Mouse (Mus musculus) gonadal fat pad, adult 2 months (tissue): ENCODE measurements around the gene Tank. TPM values are rescaled to one million over a fixed set of nuclear protein-coding genes. Genes with fewer than 3 reads are reported as not detected.

Source experiments
- DNase-seq: peaks from one replicate; pipeline ENCODE4 v3.0.0-alpha.2; 2012; ENCODE audit warnings: low read depth
- polyA plus RNA-seq: library from polyadenylated mRNA; depleted of rRNA; stranded (reverse); fragments of >200 nt; gene quantifications from 2 replicates; pipeline ENCODE4 v1.2.3, GENCODE M21; 2012; rRNA removed

Tank gene
- polyA plus RNA-seq, result 10.4 and 14.2 TPM in 2 replicates

DNA sequence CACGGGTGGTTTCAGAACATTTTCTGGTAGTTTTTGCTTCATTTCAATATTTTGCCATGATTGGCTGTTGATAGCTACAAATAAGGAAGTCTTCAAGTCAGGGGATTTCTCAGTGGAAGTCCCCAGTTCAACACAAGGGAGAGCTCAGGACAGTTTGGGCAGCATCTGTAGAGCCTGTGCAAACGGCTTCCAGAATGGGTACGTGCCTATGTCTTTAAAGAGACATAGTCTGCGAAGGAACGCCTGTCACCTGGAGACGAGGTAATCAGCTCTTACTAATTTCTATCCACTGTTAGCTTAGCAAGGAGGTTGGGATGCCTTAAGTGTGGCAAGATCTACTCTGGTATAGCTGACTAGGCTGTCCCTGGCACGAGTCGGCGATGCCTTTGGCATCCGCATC lies at the start of gene Tank:
TSS of gene Tank (plus strand) at position 153 of the 400 bp plus-strand sequence.
- no peak for DNase-seq

DNA sequence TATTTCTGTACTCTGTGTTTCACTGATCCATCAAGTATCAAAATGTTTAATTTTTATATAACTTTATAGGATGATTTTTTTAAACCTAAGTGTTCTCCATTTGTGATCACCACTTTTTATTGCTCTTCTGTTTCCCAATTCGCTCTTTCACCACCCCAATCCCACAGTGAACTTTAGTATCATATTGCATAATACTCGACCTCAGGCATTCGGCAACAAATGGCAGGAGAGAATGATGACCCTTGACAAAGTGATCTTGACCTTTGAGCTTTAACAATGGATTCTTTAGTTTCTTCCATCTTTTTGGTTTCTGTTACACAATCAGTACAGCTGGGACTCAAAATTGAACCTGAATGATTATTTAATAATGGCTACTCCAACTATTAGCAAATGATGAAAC lies 46.1 kb upstream of the Tank start:
- DNase-seq, result peak; percentile 68

DNA sequence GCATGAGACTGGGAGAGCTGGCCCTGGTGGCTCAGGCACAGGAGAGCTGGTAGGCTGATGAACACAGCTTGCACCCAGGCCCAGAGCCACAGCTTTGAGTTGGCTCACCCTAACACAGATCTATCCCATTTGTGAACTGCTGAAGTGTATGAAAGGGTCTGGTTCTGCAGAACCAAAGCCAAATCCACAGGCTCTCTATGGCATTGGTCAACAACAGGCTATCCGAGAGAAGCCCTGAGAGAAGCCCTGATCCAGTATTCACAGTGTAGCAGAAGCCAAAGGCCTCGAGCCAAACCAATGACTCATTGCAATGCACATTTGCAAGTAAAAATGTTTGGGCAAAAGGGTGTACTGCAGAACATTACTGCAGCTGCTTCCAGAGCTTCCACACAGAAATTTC lies 45.3 kb upstream of the Tank start:
- peak; percentile 47 for DNase-seq

DNA sequence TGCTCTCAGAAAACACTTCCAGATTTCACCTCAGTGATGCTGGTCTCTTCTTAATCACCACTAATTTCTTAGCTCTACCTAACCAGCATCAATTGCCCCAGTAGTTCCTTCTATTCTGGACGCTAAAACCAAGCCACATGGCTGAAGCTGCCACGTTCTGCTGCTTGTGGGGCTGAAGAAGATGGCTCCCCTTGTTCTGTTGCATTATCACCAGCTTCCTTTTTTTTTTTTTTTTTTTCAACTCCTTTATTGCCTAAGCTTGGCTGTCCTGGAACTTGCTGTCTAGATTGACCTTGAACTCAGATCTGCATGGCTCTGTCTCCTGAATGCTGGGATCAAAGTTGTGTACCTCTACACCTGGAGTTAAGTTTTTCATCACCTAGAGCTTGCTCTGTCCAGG lies 41.5 kb upstream of the Tank start:
- no peak for DNase-seq

DNA sequence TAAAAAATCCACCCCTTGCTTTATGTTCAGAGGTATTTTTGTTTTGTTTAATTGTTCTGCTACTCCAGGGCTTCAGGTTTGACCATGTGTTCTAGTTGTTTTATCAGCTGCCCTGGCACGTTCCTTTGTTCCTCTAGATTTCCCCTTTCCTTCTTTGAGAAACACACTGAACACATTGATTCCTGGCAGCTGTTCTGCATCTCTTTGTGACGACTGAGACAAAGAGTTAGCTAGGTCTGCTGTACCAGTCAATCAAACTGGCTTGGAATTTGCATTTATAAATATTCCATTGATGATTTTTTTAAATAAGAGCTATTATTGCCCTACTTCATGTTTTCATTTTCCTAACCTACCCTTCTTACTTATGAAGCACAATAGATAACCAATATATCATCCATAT lies 39.0 kb upstream of the Tank start:
- DNase-seq, result no peak

DNA sequence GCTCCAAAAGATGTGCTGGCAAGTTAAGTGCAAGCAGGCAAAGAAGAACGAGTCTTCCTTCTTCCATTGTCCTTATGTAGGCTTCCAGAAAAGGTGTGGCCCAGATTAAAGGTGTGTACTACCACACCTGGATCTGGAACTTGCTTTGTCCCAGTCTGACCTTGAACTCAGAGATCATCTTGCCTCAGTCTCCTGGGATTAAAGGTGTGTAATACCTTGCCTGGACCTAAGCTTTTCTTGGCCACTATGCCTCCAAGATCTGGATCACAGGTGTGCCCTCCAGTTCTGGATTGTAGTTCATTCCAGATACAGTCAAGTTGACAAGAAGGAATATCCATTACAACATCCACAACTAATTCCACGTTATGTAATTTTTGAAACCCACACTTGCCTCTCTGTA lies 36.0 kb upstream of the Tank start:
- peak; percentile 99 for DNase-seq

DNA sequence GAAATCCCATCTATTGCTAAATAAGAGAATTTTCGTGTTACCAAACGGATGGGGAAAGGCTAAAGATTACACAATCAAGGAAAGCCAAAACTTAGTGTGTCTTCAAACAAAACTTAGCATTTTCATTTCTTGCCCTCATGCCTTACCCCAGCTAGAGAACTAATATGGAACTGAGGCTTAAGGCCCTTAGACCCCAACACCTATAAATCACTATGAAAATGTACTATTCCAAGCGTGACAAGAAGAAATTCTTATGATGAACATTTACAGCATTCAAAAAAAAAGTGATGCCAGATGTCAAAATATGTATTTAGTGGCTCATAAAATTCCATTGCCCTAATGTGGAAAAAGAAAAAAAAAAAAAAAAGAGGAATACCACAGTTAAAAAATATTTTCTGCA lies 32.7 kb upstream of the Tank start:
- DNase-seq, result no peak

DNA sequence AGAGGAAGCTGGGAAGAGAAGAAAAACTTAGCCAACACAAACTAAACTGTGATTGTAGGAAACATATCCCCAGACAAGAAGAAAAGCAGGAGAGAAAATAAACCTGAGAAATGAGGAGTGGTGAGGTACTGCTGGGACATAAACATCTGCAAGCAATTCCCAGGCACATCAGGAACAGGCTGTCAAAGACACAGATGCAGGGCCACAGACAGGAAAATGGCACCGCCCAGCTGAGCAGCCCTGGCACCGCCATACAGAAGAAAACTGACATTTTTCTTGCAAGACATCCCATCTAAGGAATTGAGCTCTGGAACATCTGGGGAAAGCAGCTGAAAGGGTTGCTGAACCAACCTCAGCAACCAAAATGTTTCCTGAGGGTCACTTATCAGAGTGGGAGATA lies 30.4 kb upstream of the Tank start:
- no peak for DNase-seq

DNA sequence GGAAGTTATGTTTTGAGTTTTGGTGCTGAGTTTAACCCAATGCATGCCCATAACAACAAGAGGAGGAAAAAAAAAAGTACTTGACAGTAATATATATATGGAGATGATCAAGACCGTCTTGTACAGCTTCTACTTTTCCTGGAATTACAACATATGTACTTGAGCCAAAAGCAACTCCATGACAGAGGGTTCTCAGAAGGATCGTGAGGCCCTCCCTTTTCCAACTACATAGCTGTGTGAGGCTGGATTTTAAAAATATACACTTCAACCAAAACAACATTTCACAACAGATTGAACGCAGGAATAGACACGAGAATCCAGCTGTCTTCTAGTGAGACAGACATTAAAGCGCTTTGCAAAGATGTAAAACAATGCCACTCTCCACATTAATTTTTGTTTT lies 26.7 kb upstream of the Tank start:
- DNase-seq, result no peak

DNA sequence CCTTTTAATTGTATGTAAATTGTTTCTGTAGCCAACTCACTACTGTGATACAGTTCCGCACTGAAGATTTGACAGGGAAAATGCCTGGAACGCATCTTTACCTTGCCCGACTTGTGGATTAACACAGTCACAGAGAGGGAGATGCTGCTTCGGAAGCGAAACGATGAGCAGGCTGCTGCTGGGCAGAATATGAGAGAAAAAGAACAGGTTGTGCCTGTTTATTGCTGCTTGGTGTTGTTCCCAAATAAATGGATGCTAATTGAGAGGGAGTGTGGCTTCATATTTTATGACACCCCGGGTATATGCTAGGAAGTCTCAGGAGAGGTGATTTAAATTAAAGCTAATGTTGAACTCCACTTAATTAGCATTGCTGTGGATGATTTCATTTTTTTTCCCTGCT lies 23.0 kb upstream of the Tank start:
- no peak for DNase-seq

DNA sequence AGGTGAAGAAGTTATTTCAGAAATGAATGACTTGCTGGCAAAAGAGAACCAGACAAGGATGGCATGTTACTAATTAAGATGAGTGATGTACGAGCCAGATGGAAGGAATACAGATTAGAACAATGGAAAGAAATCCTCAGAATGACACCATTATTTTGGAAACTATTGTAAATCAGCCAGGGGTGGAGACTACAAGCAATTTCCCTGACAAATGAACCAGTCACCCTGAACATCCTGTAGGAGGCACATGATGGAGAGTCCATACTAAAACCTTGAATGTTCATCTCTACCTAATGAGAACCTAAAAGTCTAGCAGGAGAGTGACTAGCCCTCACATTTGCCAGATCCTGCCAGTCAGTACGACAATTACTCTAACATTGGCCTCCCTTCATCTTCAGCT lies 22.6 kb upstream of the Tank start:
- no peak for DNase-seq

DNA sequence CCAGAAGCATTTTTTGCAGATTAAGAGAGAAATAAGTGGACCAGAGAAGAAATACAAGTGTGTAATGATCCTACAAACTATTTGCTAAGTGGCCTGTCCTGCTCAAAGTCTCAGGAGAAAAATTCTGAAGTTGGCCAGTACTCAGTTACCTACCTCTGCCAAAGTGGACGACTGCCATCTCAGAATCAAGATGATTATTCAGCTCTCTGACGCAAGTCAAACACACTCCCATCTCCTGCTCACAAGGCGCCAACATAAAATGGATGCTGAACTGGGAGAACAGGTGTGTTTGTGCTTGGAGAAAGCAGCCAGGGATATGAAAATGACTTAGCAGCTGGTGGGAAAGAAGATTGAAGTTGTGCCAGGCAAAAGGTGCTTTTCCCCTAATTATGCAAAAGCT lies 21.7 kb upstream of the Tank start:
- no peak for DNase-seq

DNA sequence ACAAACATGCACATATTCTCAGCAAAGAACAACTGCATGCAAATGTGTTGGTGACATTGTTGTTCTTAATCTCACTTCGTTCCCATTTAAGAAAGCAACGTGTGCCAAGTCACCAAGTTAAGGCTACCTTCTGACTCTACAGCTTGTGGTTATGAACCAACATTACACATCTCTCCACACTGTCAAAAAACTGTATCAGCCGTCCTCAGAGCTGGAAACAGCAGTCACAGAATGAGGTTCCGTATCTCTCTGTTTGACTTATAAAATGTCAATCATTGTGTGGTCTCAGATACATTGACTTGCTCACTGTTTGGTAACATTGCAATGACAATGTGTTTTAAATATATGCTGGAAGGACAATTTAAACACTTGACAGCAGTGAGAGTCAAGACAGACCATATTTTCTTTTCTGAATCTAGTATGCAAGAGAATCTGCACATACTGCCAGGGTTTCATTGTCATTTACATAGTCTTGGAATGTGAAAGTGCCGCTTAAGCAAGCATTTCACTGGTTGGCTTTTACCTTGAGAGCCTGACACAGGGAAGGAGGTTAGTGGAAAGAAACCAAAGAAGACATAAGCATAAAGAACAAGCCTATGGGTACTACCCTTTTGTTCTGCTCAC lies 20.4 kb upstream of the Tank start:
- no peak for DNase-seq

DNA sequence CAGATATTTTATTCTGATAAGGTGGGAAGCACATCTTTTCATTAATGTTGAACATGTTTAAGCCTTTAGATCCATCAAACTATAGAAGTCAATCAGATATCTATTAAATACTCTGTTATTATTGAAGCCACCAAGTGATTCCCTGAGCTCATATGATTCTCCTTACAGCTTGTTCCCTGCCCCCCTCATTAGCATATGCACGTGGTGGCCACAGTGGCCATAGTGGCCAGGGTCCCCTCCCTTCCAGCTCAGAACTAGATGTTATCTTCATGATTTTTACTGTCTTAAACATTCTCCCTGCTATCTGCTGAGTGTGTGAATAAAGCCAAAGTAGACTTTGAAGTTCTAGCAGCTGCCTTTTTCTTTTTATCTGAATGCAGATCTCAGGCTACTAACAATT lies 17.3 kb upstream of the Tank start:
- no peak for DNase-seq

DNA sequence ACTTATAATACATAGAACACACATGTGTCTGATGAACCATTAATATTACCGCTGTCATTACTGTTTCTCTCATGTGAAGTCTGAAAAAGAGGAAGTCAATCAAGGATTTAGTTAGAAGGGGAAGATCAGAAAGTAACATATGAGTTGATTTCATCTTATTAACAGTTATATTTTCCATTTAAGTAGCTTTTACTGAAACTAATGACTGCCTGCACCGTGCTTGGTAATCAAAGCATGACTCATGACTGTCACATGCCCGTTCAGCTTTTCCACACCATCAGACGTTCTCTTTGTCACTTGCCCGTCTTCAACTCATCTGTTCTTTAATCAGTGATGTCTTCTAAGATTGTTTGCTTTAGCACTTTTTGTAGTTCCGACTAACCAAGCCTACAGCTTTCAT lies 15.2 kb upstream of the Tank start:
- DNase-seq, result no peak

DNA sequence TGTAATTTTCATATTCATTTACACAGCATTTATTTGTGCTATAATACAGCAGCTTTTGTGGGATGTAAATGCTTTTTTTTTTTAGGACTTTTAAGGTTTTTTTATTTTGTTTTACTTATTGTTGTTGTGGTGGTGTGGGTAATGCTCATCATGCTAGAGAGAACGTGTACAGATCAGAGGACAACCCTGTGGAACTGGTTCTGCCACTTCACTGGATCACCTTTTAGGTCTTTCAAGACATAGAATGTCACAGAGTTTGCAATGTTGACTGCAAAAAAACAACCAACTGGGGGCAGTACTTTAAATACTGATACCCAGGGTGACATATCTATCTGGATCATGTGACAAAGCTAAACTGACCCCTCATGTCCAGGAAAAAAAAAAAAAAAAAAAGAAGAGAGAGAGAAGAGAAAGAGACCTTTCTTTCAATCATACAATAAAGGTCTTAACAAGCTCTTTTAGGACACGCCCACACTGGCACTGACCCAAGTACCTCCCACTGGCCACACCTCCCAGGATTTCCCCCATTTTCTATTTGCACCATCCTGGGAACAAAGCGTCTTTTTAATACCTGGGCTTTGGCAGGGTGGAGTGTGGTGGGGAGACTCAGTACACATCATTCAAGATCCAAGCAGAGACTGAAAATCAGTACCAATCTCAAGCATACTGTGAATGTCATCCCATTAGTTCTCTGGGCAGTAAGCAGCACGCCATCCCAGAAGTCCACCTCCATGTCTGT lies 11.2 kb upstream of the Tank start:
- DNase-seq, result peak; percentile 60

DNA sequence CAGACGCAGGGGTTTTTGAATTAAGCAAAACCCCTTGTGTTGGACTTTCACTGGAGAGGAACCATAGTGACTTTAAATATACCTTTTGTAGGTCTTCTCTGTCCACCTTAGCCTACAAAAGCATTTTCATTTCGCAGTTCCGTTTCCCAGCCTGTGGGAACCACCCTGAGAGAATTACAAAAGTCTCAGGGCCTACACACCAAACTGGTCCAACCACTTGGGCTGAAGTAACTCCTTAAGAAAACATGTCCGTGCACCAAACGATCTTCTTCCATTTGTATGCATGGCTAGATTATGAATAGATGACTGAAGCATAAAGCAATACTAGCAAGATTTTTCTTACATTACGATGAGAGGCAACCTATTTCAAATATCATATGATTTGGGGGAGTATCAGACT lies 9.2 kb upstream of the Tank start:
- no peak for DNase-seq

DNA sequence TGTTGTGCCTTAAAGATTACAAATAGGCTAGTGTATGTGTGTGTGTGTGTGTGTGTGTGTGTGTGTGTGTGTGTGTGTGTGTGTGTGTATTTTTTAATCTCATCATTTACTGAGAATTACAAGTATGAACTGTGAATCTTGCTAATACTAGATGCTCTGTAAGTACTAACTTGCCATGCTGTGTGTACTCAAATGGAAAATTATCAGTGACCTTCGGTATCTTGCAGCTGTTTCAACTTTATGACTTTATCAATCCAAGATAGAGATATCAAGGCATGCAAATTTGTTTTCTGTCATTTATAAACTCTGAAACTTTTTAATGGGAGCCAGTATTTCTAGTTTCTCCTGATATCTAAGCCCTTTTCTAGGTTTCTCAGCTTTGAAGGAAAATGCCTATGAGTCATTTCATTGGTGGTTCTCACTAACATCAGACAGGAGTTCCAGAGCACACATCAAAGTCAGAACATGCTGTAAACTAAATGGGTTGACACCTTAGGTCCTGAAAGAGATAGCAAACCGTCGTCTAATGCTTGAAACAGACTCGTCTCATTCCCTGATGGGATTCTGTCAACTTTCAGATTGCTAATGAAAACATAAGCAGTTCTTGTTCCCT lies 6.9 kb upstream of the Tank start:
- DNase-seq, result no peak

DNA sequence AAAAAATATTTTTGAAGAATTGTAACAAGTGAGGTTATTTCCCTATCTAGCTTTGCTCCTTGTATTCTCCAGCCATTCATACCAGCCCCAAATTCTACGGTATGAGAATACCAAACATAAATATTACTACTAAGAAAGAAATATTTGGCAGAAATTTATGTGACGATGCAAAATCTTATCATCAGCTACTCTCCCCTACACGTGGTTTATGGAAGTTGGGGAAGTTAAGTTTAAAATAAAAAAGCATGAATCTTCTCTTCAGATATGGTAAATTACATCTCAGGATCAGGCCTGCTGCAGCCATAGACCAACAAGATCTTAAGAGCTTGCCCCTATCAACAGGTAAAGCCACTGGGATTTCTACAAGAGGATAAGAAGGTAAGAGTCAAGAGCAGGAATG lies 1.9 kb upstream of the Tank start:
- DNase-seq, result no peak

DNA sequence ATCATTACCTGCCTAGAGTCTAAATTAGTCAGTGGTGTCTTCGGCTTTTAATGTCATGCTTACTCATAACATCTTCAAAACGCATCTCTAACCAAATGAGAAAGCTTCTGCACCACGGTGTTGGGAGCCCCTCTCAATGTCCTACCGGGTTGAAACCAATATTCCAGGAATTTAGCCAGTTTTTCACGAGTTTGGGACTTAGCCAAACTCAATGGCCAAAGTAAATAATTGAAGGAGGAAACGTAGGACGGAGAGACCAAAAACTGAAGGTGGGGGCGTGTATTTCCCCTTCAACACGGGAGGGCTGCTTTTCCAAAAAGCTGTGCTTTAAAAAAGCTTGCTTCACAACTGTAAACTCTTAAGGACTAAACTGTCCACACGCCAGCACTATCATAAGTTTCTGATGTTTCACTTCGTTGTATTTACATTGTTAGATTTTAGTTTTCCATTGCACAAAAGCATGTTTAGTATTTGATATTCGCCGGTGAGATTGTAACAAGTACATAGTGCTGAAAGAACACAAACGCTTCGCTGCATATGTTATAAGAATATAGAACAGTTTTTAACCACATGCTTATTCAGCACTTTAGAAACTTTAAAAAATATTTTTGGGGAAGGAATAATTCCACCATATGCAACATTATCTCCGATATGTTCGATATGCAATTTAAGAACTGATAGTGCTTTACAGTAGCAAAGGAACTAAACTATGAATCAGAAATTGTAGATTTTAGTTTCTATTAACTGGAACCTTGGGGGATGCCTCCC lies 1.3 kb upstream of the Tank start:
- no peak for DNase-seq

DNA sequence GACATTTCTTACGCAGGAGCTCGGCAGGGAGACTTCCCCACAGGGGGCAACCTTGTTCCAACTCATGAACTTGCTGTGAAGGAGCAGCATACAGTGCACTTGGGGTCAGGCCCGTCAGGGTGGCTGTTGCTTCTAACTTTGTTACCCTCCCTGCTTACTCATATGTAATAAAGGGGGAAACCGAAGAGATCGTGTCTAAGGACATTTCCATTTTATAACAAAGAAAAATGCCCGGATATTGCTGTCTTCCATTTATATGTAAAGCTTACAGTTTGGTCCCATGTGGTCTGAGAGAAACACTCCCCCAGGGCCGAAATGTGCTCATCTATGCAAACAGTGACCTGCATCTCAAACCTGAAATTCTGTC lies 706 bp upstream of the Tank start:
- no peak for DNase-seq

DNA sequence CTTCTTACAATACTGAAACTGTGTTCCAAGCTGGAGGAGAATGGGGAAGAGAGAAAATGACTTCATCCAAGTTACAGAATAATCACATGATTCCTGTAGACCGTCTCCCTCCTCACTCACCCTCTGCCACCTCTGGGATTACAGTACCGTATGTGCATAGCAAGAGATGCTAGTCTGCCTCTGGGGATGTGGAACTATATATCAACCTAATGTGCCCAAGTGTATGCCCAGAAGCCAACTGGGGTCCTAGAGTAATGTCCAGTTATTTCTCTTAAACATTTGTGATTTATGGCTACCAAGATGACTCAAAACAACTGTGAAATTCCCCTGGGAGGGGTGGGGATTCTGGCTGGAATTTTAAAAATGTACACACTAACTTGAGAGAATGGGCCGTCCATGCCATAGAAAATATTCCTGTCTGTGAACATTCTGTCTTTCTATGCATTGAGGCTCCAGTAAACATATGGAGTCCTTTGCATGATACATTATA lies 1.2 kb downstream of the Tank start:
- no peak for DNase-seq

DNA sequence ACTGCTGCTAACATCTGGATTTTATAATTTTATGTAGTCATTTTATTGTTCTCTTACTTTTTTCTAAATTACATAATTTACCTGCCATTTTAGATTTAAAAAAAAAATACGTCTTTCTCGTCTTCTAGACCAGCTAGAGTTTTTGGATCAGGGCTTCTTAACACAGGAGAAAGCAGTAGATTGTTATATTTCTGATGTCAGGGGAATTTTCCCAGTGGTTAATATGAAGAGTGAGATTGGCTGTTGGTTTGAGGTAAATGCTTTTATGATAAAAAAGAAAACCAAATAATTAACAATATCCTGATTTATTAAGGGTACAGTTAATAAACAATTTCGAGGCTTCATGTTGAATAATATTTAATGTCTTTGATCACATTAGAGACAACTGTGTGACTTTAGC lies 1.7 kb downstream of the Tank start:
- no peak for DNase-seq
